19 mouse cellular contexts compared by ENCODE assay signal in genomic region chr12:104412507-104412906, GRCm38 (mm10). TPM values are rescaled to one million over a fixed set of nuclear protein-coding genes. Genes with fewer than 3 reads are reported as not detected.
"Had no signal": no experiment of that assay in that cellular context is flagged by ENCODE, and none has a peak within 500 bp of the region (broad histone marks: within the 10 kb centered on the region; RNA-seq: fewer than 3 reads in every experiment).

No protein-coding gene starts in this region.

- ATAC-seq: liver, postnatal 0 days; midbrain, embryonic 16.5 days had no signal

- DNase-seq: liver, postnatal 0 days; lung, embryonic 14.5 days; lung, postnatal 10 days; lung, postnatal 4 days; midbrain, embryonic 14.5 days; retina, postnatal 1 day; right cerebral cortex, adult 18-20 months; right cerebral cortex, postnatal 25 days; right cerebral cortex, postnatal 4 days; spleen, adult 18-20 months; thymus, adult 2 months; thymus, postnatal 25 days; thymus, postnatal 4 days had no signal

RNA-seq across cellular contexts. Expression of gene Serpina3n, which starts 6.0 kb away (rescaled TPM):
- total RNA-seq: megakaryocyte-erythroid progenitor cell, adult 5-6 weeks had no signal
- polyA plus RNA-seq: lung, embryonic 14.5 days; midbrain, embryonic 10.5 days; midbrain, embryonic 12.5 days; neural tube, embryonic 11.5 days; stomach, embryonic 15.5 days had no signal
